Mouse (Mus musculus) erythroid progenitor cell, adult 5-6 weeks (primary cell): ENCODE results near the gene Mcpt2. TPM values are rescaled to one million over a fixed set of nuclear protein-coding genes. Genes with fewer than 3 reads are reported as not detected.
"Not testable (repeated sequence)": the region's sequence is repeated elsewhere in the genome, so short reads cannot be mapped to it uniquely, and the experiment has no call there.

Source experiments
- ATAC-seq: replicated peaks from 2 replicates; pipeline ENCODE4 v1.8.0; 2016; ENCODE audit warnings: moderate number of reproducible peaks, mild to moderate bottlenecking, moderate TSS enrichment, inconsistent platforms; ENCODE audit not compliant: poor library complexity, low FRiP score, severe bottlenecking
- total RNA-seq, 2 experiments: library from RNA; stranded (forward) in 1 of 2; stranded (reverse) in 1 of 2; fragments of 150-400 nt in 1 of 2; fragments of 186-747, 209-891 nt in 1 of 2; gene quantifications; 2 replicates each; pipeline versions ENCODE4 v1.2.3 to v1.2.4; 2015 to 2017; ENCODE audit warnings: low replicate concordance in 2 of 2

The Mcpt2 gene
- total RNA-seq (2015; ENCODE audit: low replicate concordance): not detected in 2 replicates
- not detected in 2 replicates for total RNA-seq (2017; ENCODE audit: low replicate concordance)

DNA sequence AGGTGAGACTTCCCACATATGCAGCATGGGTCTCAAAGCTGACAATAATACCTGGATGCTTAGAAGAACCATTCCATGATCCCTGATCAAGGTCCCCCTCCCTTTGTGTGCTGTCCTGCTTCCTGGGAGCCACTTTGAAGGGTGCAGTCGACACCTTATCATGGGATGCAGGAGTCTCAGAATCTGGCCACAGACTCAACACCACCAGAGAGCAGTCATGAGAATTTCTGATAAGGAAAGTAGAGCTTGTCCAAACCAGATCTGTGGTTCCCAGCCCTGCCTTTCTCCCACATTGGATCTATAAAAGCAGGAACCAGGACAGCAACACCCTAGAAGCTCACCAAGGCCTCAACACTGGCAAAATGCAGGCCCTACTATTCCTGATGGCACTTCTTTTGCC, at the start of gene Mcpt2:
Mcpt2 (plus strand) TSS at position 250 of the 400 bp plus-strand sequence.
- peak; percentile 49; the same call in 1 of the 2 replicates for ATAC-seq

DNA sequence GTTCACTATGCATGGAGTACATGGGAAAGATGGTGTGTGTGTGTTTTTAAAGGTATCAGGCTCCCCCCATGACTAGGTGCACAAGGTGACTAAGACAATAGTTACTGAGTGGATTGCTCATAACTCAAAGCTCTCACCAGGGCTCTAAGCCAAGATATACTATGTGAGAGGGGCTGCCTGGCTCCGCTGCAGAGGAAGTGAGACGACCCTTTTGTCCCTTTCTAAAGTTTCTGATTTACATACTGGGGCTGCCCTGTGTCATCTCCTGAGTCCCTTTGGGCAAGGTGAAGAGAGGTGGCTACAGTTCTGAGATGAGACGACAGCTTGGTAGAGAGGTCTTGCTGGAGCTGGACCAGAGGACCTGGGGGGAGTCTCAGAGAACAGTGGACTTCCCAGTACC, 28.7 kb upstream of the Mcpt2 start:
- ATAC-seq: no peak

DNA sequence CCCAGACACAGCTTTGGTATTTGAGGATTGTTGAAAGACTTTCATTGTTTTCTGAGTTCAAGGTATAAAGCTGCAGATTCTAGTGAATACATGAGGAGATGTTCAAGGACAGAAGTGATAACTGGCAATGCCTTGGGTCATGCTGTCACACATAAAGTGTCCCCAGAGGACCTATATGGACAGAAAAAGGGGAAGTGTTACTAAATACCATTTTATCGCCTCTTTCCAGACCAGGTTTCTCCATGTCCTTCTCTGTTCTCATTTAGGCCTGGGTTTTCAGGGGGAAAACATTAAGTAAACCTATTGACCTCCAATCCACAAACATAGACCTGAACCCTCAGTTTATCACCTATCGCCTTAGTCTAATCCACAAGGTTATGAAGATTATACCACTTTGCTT, 27.9 kb upstream of the Mcpt2 start:
- no peak for ATAC-seq

DNA sequence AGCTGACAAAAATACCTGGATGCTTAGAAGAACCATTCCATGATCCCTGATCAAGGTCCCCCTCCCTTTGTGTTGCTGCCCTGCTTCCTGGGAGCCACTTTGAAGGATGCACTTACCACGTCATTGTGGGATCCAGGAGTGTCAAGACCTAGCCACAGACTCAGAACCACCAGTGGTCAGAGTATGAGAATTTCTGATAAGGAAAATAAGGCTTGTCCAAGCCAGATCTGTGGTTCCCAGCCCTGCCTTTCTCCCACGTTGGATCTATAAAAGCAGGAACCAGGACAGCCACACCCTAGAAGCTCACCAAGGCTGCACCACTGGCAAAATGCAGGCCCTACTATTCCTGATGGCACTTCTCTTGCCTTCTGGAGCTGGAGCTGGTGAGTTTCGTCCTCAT, 24.2 kb upstream of the Mcpt2 start, which contains the start of gene Mcpt1:
Mcpt1 (plus strand) TSS at position 301 of the 400 bp plus-strand sequence.
- ATAC-seq: not testable (repeated sequence)

DNA sequence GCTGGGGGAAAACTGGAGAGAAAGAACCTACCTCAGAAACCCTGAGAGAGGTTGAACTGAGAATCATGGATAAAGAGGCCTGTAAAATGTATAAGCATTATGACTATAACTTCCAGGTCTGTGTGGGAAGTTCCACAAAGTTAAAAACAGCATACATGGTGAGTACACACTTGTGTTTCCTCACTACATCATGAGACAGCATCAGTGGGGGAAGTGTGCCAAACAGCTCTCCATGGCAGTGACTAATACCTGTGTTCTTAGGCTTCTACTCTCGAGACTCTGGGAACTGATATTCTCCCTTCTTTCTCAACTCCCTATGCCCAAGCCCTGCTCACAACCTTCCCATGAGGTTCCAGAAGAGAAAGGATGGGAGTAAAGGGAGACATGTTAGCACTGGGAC, 22.4 kb upstream of the Mcpt2 start:
- ATAC-seq: no peak

DNA sequence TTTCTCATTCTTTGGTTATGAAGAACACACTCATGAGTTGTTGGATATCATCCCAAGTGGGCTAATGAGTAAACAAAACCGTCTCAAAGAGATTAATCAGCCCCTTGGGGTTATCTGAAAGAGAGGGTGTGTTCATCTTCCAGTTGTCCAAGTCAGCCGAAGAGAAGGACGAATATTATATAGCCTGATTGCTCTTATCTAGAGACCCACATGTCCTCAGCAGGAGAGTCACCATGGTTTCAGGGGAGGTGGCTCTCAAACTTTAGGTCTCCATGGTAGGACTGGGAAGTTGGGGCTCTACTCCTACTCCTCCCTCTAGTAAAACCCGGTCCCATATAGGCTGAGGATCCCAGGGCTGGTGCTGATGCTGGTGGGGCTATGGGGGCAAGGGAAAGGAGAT, 20.5 kb upstream of the Mcpt2 start:
- ATAC-seq: peak; percentile 90

DNA sequence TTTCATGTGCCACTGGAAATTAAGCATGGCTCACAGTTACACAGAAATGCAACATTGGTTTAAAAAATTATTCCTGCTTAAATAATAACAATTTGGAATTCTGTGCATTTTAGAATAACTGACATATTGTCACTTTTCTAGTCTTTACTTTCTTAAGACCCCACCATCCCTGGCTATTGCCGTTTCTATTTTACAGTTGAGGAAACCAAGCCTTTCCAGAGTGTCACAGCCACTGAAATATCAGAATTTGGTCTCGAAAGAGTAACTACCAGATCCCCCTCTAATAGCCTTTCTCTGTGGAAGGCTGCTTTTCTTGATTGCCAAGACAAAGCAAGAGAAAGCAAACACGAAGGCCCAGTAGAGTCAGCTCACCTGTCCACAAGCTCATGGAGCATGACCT, 11.4 kb upstream of the Mcpt2 start, which contains the start of gene Mcpt9:
Mcpt9 (minus strand) TSS at position 101 of the 400 bp plus-strand sequence.
- ATAC-seq: not testable (repeated sequence)

DNA sequence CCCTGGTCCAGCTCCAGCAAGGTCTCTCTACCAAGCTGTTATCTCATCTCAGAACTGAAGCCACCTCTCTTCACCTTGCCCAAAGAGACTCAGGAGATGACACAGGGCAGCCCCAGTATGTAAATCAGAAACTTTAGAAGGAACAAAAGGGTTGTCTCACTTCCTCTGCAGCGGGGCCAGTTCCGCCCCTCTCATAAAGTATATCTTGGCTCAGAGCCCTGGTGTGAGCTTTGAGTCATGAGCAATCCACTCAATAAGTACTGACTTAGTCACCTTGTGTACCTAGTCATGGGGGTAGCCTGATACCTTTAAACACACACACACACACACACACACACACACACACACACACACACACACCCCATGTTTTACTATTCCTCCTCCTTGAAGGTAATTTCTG, 7.4 kb upstream of the Mcpt2 start:
- no peak for ATAC-seq

DNA sequence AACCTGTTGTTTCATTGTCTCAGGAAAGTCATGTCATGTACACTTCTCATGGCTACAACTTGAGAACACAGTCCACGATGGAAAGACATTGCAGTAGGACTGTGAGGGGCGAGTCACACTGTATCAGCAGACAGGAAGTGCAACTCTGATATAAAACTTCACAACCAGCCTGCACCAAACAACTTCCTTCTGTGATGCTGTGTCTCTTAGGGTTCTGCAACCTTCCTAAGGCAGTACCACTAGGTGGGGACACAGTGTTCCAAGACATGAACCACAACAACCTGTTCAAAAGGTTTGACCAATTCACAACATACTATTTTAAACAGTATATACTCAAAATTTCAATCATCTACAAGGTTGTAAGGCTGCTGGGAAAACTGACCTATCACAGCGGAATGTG, 13.6 kb downstream of the Mcpt2 start:
- ATAC-seq: no peak

DNA sequence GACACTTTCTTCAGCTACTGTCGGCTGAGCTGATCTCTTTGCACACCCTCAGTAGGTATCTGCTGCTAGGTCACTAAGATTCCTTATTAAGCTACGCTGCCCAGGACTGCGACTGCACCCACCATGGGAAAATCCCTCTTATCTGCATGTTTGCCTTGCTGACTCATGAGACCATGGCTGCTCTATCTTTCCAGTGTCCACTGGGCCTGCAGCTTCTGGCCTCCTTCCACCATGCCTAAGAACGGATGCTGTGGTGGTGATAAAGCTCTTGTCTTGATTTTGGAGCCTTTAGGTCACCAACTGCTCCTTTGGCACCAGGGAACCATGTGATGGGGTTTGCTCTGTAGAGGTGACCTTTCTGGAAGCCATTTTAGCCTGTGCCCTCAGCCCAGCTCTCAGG, 15.9 kb downstream of the Mcpt2 start:
- ATAC-seq: 0 out of 2 replicates have a peak, but pooled peaks have one; percentile 19

DNA sequence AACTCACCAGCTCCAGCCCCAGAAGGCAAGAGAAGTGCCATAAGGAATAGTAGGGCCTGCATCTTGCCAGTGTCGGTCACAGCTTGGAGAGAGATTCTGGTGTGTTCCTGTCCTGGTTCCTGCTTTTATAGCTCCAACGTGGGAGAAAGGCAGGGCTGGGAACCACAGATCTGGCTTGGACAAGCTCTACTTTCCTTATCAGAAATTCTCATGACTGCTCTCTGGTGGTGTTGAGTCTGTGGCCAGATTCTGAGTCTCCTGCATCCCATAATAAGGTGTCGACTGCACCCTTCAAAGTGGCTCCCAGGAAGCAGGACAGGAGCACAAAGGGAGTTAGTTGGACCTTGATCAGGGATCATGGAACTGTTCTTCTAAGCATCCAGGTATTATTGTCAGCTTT, 20.4 kb downstream of the Mcpt2 start, which contains the start of gene Mcpt4:
Mcpt4 (minus strand) TSS at position 101 of the 400 bp plus-strand sequence.
- ATAC-seq: not testable (repeated sequence)

DNA sequence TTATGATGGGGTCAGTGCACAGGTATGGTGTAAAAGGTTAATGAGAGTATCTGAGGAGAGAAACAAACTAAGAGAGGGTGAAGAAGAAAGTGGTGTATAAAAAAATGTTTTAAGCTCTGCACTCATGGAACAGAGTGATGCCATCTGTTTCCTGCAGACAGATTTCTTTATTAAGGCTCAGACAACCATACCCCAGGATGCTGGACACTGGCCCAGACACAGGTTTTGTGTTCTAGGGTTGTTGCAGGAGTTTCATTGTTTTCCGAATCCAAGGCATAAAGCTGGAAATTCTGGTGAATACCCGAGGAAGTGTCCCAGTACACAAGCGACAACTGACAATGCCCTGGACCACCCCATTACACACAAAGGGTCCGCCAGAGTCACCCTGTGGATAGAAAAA, 40.2 kb downstream of the Mcpt2 start:
- ATAC-seq: no peak

DNA sequence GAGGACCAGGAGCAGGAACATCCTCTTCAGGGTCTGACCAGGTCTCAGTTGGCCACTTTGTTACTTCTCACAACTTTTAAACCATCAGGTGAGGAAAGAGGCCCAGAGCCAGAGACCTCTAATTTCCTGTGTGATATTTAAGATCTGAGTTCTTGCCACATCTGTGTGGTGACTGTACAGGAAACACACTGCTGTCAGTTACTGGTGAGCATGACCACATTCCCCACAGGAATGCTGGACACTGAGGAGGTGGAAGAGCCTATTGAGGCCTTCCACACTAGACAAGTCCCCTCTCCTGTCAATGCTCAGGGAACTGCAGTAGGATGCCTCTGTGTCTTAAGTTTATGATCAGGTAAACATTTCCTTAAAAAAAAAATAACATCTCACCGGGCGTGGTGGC, 43.3 kb downstream of the Mcpt2 start, which contains the start of gene Mcpt8:
Mcpt8 (minus strand) TSS at position 107 of the 400 bp plus-strand sequence.
- ATAC-seq: no peak

DNA sequence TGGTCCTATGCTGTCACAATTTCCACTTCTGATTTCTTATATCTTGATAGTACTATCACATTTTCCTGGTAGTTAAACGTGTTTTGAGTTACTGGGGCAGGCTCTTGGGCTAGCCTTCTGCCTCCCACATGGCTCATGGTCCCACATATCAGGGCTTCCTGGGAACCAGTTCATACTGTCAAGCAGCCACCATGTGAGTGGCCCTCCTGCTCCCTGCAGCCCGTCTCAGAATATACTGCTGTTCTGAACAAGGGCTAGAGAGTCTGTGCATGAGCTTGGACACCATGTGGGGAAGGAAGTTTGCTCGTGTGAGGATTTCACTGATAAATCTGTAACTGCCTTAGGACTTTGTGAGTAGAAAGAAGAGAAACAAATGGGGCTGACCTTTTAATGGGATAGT, 44.9 kb downstream of the Mcpt2 start:
- no peak for ATAC-seq

DNA sequence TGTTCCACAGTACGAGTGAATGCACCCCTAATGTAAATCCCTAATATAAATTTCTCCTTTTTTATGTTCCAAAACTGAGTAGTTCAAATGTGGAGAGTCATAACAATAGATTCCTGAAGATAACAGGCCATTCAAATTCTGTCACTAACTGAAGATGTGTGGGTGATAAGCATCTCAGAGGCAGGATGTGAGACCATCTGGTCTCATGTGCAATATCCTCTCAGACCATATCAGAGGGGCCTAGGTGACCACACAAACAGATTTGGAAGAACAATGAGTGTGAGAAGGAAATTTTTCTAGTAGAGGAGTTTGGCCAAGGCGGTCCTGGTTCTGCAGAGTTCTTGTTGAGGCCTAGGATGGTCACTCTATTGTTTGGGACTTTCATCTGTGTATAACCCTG, 51.5 kb downstream of the Mcpt2 start:
- no peak for ATAC-seq

Other genes with a start within 250 kb of the Mcpt2 start
- not detected in 2 replicates for gene Nfatc4, start 218.9 kb upstream of the Mcpt2 start, total RNA-seq (2015; ENCODE audit: low replicate concordance)
- gene Nfatc4, start 218.9 kb upstream of the Mcpt2 start, total RNA-seq (2017; ENCODE audit: low replicate concordance): not detected in 2 replicates
- under 0.01 and 4.2 TPM in 2 replicates for gene Nynrin, start 188.0 kb upstream of the Mcpt2 start, total RNA-seq (2015; ENCODE audit: low replicate concordance)
- gene Nynrin, start 188.0 kb upstream of the Mcpt2 start, total RNA-seq (2017; ENCODE audit: low replicate concordance): 0.26 and 0.45 TPM in 2 replicates
- gene Cbln3, start 157.6 kb upstream of the Mcpt2 start, total RNA-seq (2015; ENCODE audit: low replicate concordance): 0.42 TPM in 1 of 2 replicates, not detected in the other
- gene Cbln3, start 157.6 kb upstream of the Mcpt2 start, total RNA-seq (2017; ENCODE audit: low replicate concordance): not detected in 2 replicates
- 3.2 and 3.8 TPM in 2 replicates for gene Khnyn, start 157.1 kb upstream of the Mcpt2 start, total RNA-seq (2015; ENCODE audit: low replicate concordance)
- 5.0 and 8.1 TPM in 2 replicates for gene Khnyn, start 157.1 kb upstream of the Mcpt2 start, total RNA-seq (2017; ENCODE audit: low replicate concordance)
- gene Sdr39u1, start 141.7 kb upstream of the Mcpt2 start, total RNA-seq (2015; ENCODE audit: low replicate concordance): 5.4 and 5.9 TPM in 2 replicates
- gene Sdr39u1, start 141.7 kb upstream of the Mcpt2 start, total RNA-seq (2017; ENCODE audit: low replicate concordance): 0.64 TPM in 1 of 2 replicates, not detected in the other
- gene Cma1, start 97.4 kb upstream of the Mcpt2 start, total RNA-seq (2015; ENCODE audit: low replicate concordance): not detected in 2 replicates
- not detected in 2 replicates for gene Cma1, start 97.4 kb upstream of the Mcpt2 start, total RNA-seq (2017; ENCODE audit: low replicate concordance)
- gene Cma2, start 91.1 kb upstream of the Mcpt2 start, total RNA-seq (2015; ENCODE audit: low replicate concordance): not detected in 2 replicates
- not detected in 2 replicates for gene Cma2, start 91.1 kb upstream of the Mcpt2 start, total RNA-seq (2017; ENCODE audit: low replicate concordance)
- not detected in 2 replicates for gene Mcpt1, start 24.1 kb upstream of the Mcpt2 start, total RNA-seq (2015; ENCODE audit: low replicate concordance)
- gene Mcpt1, start 24.1 kb upstream of the Mcpt2 start, total RNA-seq (2017; ENCODE audit: low replicate concordance): 1.8 TPM in 1 of 2 replicates, not detected in the other
- not detected in 2 replicates for gene Mcpt9, start 11.5 kb upstream of the Mcpt2 start, total RNA-seq (2015; ENCODE audit: low replicate concordance)
- not detected in 2 replicates for gene Mcpt9, start 11.5 kb upstream of the Mcpt2 start, total RNA-seq (2017; ENCODE audit: low replicate concordance)
- gene Mcpt4, start 20.3 kb downstream of the Mcpt2 start, total RNA-seq (2015; ENCODE audit: low replicate concordance): not detected in 2 replicates
- not detected in 2 replicates for gene Mcpt4, start 20.3 kb downstream of the Mcpt2 start, total RNA-seq (2017; ENCODE audit: low replicate concordance)
- 169 and 180 TPM in 2 replicates for gene Mcpt8, start 43.2 kb downstream of the Mcpt2 start, total RNA-seq (2015; ENCODE audit: low replicate concordance)
- 49.1 and 57.2 TPM in 2 replicates for gene Mcpt8, start 43.2 kb downstream of the Mcpt2 start, total RNA-seq (2017; ENCODE audit: low replicate concordance)
- gene Ctsg, start 60.5 kb downstream of the Mcpt2 start, total RNA-seq (2015; ENCODE audit: low replicate concordance): 241 and 321 TPM in 2 replicates
- 119 and 142 TPM in 2 replicates for gene Ctsg, start 60.5 kb downstream of the Mcpt2 start, total RNA-seq (2017; ENCODE audit: low replicate concordance)
- not detected in 2 replicates for gene Gzme, start 78.6 kb downstream of the Mcpt2 start, total RNA-seq (2015; ENCODE audit: low replicate concordance)
- not detected in 2 replicates for gene Gzme, start 78.6 kb downstream of the Mcpt2 start, total RNA-seq (2017; ENCODE audit: low replicate concordance)
- gene Gzmd, start 90.6 kb downstream of the Mcpt2 start, total RNA-seq (2015; ENCODE audit: low replicate concordance): not detected in 2 replicates
- gene Gzmd, start 90.6 kb downstream of the Mcpt2 start, total RNA-seq (2017; ENCODE audit: low replicate concordance): not detected in 2 replicates
- not detected in 2 replicates for gene Gzmg, start 117.5 kb downstream of the Mcpt2 start, total RNA-seq (2015; ENCODE audit: low replicate concordance)
- gene Gzmg, start 117.5 kb downstream of the Mcpt2 start, total RNA-seq (2017; ENCODE audit: low replicate concordance): not detected in 2 replicates
- gene Gzmn, start 132.6 kb downstream of the Mcpt2 start, total RNA-seq (2015; ENCODE audit: low replicate concordance): not detected in 2 replicates
- not detected in 2 replicates for gene Gzmn, start 132.6 kb downstream of the Mcpt2 start, total RNA-seq (2017; ENCODE audit: low replicate concordance)
- gene Gzmf, start 169.4 kb downstream of the Mcpt2 start, total RNA-seq (2015; ENCODE audit: low replicate concordance): not detected in 2 replicates
- not detected in 2 replicates for gene Gzmf, start 169.4 kb downstream of the Mcpt2 start, total RNA-seq (2017; ENCODE audit: low replicate concordance)
- gene Gzmc, start 192.6 kb downstream of the Mcpt2 start, total RNA-seq (2015; ENCODE audit: low replicate concordance): not detected in 2 replicates
- gene Gzmc, start 192.6 kb downstream of the Mcpt2 start, total RNA-seq (2017; ENCODE audit: low replicate concordance): not detected in 2 replicates
- gene Gzmb, start 220.2 kb downstream of the Mcpt2 start, total RNA-seq (2015; ENCODE audit: low replicate concordance): 6.3 TPM in 1 of 2 replicates, not detected in the other
- not detected in 2 replicates for gene Gzmb, start 220.2 kb downstream of the Mcpt2 start, total RNA-seq (2017; ENCODE audit: low replicate concordance)